Mouse (Mus musculus): ENCODE results near the gene Slc13a3. TPM values are rescaled to one million over a fixed set of nuclear protein-coding genes. Genes with fewer than 3 reads are reported as not detected.
A peak's percentile ranks its signal among the peaks of the same experiment; 100 is the strongest.

Gene Slc13a3
- polyA plus RNA-seq, 1 experiment: not detected

DNA sequence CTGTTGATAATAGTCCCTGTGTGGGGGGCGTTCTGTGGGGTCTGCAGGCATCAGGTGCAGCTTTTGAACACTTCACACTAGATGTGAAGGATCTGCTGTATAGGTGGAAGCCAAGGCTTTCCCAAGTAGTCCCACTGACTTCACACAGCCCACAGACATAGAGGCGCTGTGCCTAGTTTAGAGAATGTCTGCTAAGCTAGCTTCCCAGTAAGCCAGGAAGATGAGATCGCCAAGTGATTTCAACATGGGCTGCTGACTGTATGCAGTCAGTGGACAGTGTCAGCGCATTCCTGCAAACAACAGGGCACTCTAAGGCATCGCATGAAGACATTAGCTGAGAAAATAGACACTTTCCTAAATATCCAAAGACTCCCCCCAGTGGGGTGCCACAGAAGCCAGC is 97.6 kb downstream of the Slc13a3 start:
- no peaks in the 10 kb centered on the region for H3K36me3 ChIP-seq (replicated peaks; ENCODE audit: low read length)
- peaks cover 23% of the 10 kb centered on the region for H3K9me3 ChIP-seq
- H3K4me3 ChIP-seq (replicated peaks): no peak overlapping the region
- TF ChIP-seq GATA1 (IDR thresholded peaks at IDR 0.05; ENCODE audit: borderline replicate concordance, low read length) (no peak), FLI1 (IDR thresholded peaks at IDR 0.05; ENCODE audit: low read length) (no peak)
- H3K27me3 ChIP-seq (replicated peaks): peaks cover 39% of the 10 kb centered on the region
- H3K4me1 ChIP-seq: peaks cover 7% of the 10 kb centered on the region; the same call in 1 of the 2 replicates

DNA sequence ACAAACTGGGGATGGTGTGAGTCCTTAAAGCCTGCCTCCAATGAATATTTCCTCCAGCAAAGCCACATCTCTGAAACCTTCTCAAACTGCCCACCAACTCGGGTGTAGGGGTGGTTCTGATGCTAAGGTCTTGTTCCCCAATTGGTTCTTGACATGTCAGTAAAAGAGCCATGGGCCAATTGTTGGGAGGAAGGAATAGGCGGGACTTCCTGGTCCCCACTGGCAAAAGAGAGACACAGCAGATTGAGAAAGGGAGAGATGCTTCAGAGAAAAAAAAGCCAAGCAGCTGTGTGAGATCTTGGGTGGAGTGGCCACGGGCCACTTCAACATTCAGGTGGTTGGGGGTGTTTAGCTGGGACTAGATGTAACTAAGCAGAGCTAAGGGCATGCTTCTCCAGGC is 102.0 kb downstream of the Slc13a3 start:
- H3K36me3 ChIP-seq (replicated peaks; ENCODE audit: low read length): no peaks in the 10 kb centered on the region
- peaks cover 52% of the 10 kb centered on the region for H3K27me3 ChIP-seq (replicated peaks)
- H3K4me1 ChIP-seq: peaks cover 26% of the 10 kb centered on the region
- peaks cover 11% of the 10 kb centered on the region; the same call in 1 of the 2 replicates for H3K9me3 ChIP-seq
- no peak overlapping the region for H3K4me3 ChIP-seq (replicated peaks)
- TF ChIP-seq GATA1 (IDR thresholded peaks at IDR 0.05; ENCODE audit: borderline replicate concordance, low read length) (no peak), FLI1 (IDR thresholded peaks at IDR 0.05; ENCODE audit: low read length) (no peak)

DNA sequence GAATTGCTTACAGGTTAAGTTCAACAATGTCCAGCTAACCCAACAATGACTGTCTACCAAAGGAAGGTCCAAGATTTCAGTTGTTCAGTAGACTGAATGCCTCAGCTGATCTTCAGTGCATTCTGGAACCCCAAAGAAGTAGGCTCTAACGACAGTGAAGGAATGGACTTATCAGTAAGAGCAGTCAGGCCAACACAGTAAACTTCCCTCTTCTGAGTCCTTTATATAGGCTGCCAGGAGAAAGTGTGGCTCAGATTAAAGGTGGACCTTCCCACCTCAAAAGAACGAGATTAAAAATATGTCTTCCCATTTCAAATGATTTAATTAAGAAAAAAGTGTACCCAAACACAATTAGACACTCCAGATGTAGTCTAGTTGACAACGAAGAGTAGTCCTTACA is 102.7 kb downstream of the Slc13a3 start:
- peaks cover 11% of the 10 kb centered on the region; the same call in 1 of the 2 replicates for H3K9me3 ChIP-seq
- peaks cover 54% of the 10 kb centered on the region for H3K27me3 ChIP-seq (replicated peaks)
- no peak overlapping the region for H3K4me3 ChIP-seq (replicated peaks)
- no peak for TF ChIP-seq FLI1 (IDR thresholded peaks at IDR 0.05; ENCODE audit: low read length)
- TF ChIP-seq GATA1 (IDR thresholded peaks at IDR 0.05; ENCODE audit: borderline replicate concordance, low read length): no peak
- H3K36me3 ChIP-seq (replicated peaks; ENCODE audit: low read length): no peaks in the 10 kb centered on the region
- peaks cover 19% of the 10 kb centered on the region for H3K4me1 ChIP-seq

DNA sequence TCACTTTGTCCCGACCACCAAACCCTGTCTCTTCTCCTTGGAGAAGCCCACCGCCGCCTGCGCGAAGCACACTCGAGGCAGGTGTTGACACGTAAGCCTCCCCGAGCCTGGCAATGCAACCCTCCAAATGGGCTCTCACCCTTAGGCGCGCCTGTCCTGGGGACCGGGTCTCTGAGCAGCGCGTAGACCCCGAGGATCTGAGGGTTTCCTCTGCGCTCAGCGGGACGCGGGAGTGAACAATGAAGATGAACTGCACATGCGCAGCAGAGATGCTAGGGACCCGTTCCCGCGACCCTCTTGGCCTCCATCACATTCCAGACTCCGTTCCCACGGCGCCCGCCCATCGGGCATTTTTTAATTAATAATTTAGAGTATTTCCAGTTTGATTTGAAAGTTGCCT is 104.5 kb downstream of the Slc13a3 start, which contains the start of gene Zfp663:
Gene Zfp663, minus strand, starts transcription at position 234 of the 400 bp plus-strand sequence.
- peaks cover 30% of the 10 kb centered on the region for H3K4me1 ChIP-seq
- peaks cover 53% of the 10 kb centered on the region for H3K27me3 ChIP-seq (replicated peaks)
- 0 out of 2 replicates have a peak, but pooled peaks cover under 1% of the 10 kb centered on the region for H3K9me3 ChIP-seq
- H3K4me3 ChIP-seq (replicated peaks): peak within 1 kb of the TSS; percentile 53
- TF ChIP-seq GATA1 (IDR thresholded peaks at IDR 0.05; ENCODE audit: borderline replicate concordance, low read length) (no peak), FLI1 (IDR thresholded peaks at IDR 0.05; ENCODE audit: low read length) (no peak)
- H3K36me3 ChIP-seq (replicated peaks; ENCODE audit: low read length): no peaks in the 10 kb centered on the region

DNA sequence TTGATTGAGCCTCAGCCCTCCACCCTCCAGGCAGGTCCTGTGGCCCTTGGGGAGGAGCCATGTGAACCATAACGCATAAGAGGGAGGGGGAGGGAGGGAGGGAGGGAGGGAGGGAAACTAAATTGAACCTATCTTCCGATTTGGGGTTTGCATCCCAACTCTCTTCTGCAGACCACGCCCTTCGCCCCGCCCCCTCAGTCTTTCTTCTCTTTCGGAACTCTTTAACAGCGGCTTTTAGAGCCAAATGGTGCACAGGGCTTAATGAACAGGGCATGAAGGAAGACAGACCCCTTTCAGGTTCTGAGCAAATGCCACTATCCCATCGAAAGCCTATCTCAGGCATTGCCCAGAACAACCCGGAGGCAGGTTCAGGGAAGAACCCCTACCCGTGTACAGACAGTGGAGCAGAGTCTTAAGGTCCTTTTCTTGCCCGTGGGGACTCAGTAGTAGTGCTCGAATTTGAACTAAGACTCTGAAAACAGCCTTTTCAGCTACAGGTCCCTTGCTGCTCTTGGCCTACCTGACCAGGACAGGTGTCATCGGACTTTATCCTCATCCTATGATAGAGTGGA is 105.1 kb downstream of the Slc13a3 start:
- H3K9me3 ChIP-seq: peaks cover 5% of the 10 kb centered on the region
- peak overlapping the region; percentile 53 for H3K4me3 ChIP-seq (replicated peaks)
- no peak for TF ChIP-seq FLI1 (IDR thresholded peaks at IDR 0.05; ENCODE audit: low read length)
- no peak for TF ChIP-seq GATA1 (IDR thresholded peaks at IDR 0.05; ENCODE audit: borderline replicate concordance, low read length)
- H3K4me1 ChIP-seq: peaks cover 30% of the 10 kb centered on the region
- H3K36me3 ChIP-seq (replicated peaks; ENCODE audit: low read length): no peaks in the 10 kb centered on the region
- H3K27me3 ChIP-seq (replicated peaks): peaks cover 59% of the 10 kb centered on the region

DNA sequence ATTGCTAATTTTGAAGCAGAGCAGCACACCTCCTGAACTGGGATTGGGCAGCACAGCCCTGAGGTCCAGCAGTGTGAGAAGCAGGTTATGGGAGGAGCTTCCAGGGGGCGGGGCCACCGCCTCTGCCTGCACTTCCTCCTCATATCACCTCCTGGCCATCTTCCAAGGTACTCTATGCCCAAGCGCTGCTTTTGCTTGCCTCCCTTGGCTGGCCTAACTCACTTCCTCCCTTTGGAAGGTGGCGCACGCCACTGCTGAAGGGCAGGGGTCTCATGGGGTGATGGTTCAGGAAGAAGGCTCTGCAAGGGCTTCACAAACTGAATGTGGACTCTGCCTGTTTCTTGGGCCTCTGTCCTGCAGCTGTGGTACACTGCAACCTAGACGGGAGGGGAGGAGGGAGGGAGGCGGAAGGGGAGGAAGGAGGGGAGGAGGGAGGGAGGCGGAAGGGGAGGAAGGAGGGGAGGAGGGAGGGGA is 105.9 kb downstream of the Slc13a3 start:
- H3K27me3 ChIP-seq (replicated peaks): peaks cover 64% of the 10 kb centered on the region
- H3K36me3 ChIP-seq (replicated peaks; ENCODE audit: low read length): no peaks in the 10 kb centered on the region
- TF ChIP-seq GATA1 (IDR thresholded peaks at IDR 0.05; ENCODE audit: borderline replicate concordance, low read length) (no peak), FLI1 (IDR thresholded peaks at IDR 0.05; ENCODE audit: low read length) (no peak)
- H3K4me1 ChIP-seq: peaks cover 30% of the 10 kb centered on the region
- H3K4me3 ChIP-seq (replicated peaks): no peak overlapping the region
- H3K9me3 ChIP-seq: peaks cover 6% of the 10 kb centered on the region

DNA sequence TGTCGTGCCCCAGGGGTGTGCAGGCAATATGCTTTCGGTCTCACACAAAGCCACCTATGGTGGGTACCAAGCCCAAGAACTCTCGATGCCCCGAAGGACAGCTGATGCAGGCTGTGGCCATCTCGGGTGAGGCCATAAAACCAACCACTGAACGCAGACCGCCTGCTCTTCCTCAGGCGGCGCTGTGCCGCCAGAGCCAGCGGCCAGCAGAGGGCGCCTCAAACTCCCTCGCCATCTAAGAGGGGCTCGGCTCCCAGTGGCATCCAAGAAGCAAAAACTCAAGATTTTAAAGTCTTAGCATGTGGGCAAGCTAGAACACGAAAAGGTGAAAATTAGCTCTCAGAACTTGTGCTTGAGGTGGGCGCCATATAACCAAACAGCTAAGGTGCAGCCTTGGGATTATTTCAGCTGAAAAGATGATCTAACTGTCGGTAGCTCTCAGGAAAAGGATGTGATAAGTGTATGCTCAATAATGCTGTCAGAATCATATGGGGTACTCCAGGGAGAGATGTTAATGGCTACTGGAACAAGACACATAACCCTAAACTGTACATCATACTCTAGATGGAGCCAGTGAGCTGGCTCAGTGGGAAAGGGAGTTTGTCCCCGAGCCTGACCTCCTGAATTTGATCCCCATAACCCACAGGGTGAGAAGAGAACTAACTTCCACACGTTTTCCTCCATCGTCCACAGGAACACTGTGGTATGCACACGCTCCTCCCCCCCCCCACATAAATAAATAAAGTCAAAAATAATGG is 108.5 kb downstream of the Slc13a3 start:
- peaks cover 30% of the 10 kb centered on the region for H3K4me1 ChIP-seq
- H3K27me3 ChIP-seq (replicated peaks): peaks cover 63% of the 10 kb centered on the region
- H3K36me3 ChIP-seq (replicated peaks; ENCODE audit: low read length): no peaks in the 10 kb centered on the region
- TF ChIP-seq GATA1 (IDR thresholded peaks at IDR 0.05; ENCODE audit: borderline replicate concordance, low read length) (no peak), FLI1 (IDR thresholded peaks at IDR 0.05; ENCODE audit: low read length) (no peak)
- H3K9me3 ChIP-seq: peaks cover 6% of the 10 kb centered on the region
- peak overlapping the region; percentile 79 for H3K4me3 ChIP-seq (replicated peaks)

DNA sequence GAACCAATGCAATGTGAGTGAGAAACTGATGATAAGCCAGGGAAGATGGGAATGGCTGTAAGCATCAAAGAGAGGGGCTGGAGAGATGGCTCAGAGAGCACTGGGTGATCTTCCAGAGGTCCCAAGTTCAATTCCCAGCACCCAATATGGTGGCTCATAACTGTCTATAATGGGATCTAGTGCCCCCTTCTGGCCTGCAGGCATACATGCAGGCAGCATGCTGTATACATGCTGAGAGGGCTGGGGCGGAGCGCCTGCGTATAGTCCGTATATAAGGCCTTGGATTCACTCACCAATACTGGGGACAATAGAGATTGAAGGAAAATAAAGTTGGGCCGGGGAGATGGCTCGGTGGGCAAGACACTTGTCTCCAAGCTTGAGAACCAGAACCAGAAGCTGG is 109.7 kb downstream of the Slc13a3 start:
- no peaks in the 10 kb centered on the region for H3K36me3 ChIP-seq (replicated peaks; ENCODE audit: low read length)
- TF ChIP-seq FLI1 (IDR thresholded peaks at IDR 0.05; ENCODE audit: low read length) (no peak), GATA1 (IDR thresholded peaks at IDR 0.05; ENCODE audit: borderline replicate concordance, low read length) (no peak)
- H3K4me3 ChIP-seq (replicated peaks): no peak overlapping the region

DNA sequence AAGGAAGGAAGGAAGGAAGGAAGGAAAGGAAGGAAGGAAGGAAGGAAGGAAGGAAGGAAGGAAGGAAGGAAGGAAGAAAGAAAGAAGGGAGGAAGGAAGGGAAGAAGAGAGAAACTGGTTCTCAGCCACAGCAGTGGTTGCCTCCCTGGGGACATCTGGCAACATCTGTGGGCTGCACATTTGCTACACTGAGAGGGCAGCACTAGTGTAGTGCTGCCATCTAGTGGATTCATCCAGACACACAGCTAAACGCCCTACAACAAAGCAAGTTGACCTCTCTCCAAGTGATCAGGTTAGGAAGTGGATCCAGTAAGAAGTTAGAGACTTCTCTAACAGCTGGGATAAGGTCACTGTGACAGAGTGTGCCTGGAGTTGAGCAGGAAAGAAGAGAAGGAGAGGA is 112.2 kb downstream of the Slc13a3 start:
- Histone ChIP-seq H3K9me3 (peaks cover 6% of the 10 kb centered on the region), H3K27me3 (replicated peaks) (peaks cover 51% of the 10 kb centered on the region), H3K36me3 (replicated peaks; ENCODE audit: low read length) (no peaks in the 10 kb centered on the region), H3K4me1 (peaks cover 12% of the 10 kb centered on the region), H3K4me3 (replicated peaks) (no peak overlapping the region)
- no peak for TF ChIP-seq FLI1 (IDR thresholded peaks at IDR 0.05; ENCODE audit: low read length)
- no peak for TF ChIP-seq GATA1 (IDR thresholded peaks at IDR 0.05; ENCODE audit: borderline replicate concordance, low read length)

More for the DNA sequence above, 109.7 kb downstream of the Slc13a3 start:
- H3K27me3 ChIP-seq (replicated peaks): peaks cover 57% of the 10 kb centered on the region
- peaks cover 27% of the 10 kb centered on the region for H3K4me1 ChIP-seq
- H3K9me3 ChIP-seq: peaks cover 6% of the 10 kb centered on the region

Other genes starting within 250 kb of the Slc13a3 start
- 0.23 TPM in 1 of 2 replicates, not detected in the other for gene Cdh22, start 238.4 kb downstream of the Slc13a3 start, polyA plus RNA-seq (2012; ENCODE audit: insufficient read depth, low replicate concordance)
- gene Slc35c2, start 185.4 kb downstream of the Slc13a3 start, polyA plus RNA-seq (2012; ENCODE audit: insufficient read depth, low replicate concordance): 55.8 and 62.9 TPM in 2 replicates
- 15.3 and 16.3 TPM in 2 replicates for gene Elmo2, start 146.8 kb downstream of the Slc13a3 start, polyA plus RNA-seq (2012; ENCODE audit: insufficient read depth, low replicate concordance)
- not detected in 2 replicates for gene Zfp663, start 104.5 kb downstream of the Slc13a3 start, polyA plus RNA-seq (2012; ENCODE audit: insufficient read depth, low replicate concordance)
- not detected in 2 replicates for gene Zfp334, start 85.0 kb downstream of the Slc13a3 start, polyA plus RNA-seq (2012; ENCODE audit: insufficient read depth, low replicate concordance)
- gene Ocstamp, start 72.8 kb downstream of the Slc13a3 start, polyA plus RNA-seq (2012; ENCODE audit: insufficient read depth, low replicate concordance): 2.1 TPM in 1 of 2 replicates, not detected in the other
- gene Trp53rka, start 20.1 kb upstream of the Slc13a3 start, polyA plus RNA-seq (2012; ENCODE audit: insufficient read depth, low replicate concordance): 17.6 and 36.2 TPM in 2 replicates
- gene Slc2a10, start 30.6 kb upstream of the Slc13a3 start, polyA plus RNA-seq (2012; ENCODE audit: insufficient read depth, low replicate concordance): not detected in 2 replicates
- gene Eya2, start 121.8 kb upstream of the Slc13a3 start, polyA plus RNA-seq (2012; ENCODE audit: insufficient read depth, low replicate concordance): 16.3 and 25.6 TPM in 2 replicates